Mouse (Mus musculus) cerebellum, adult 2 months (tissue): ENCODE results near the gene Olfr593. TPM values are rescaled to one million over a fixed set of nuclear protein-coding genes. Genes with fewer than 3 reads are reported as not detected.
"Not testable (repeated sequence)": the region's sequence is repeated elsewhere in the genome, so short reads cannot be mapped to it uniquely, and the experiment has no call there.

ENCODE experiments used
- DNase-seq, 2 experiments: peaks; one replicate each; pipeline ENCODE4 v3.0.0; 2021
- H3K27ac ChIP-seq: fragments of 200-500 bp; 2 replicates; pipeline ENCODE4 v1.5.1; 2012; ENCODE audit warnings: low read length, control low read depth, inconsistent platforms; ENCODE audit not compliant: insufficient read depth
- H3K27me3 ChIP-seq: fragments of 200-500 bp; 2 replicates; pipeline ENCODE4 v1.6.1; 2012; ENCODE audit warnings: inconsistent platforms, mild to moderate bottlenecking, low read length, moderate library complexity; ENCODE audit not compliant: control insufficient read depth, insufficient read depth
- H3K4me1 ChIP-seq: fragments of 200-500 bp; 2 replicates; pipeline ENCODE4 v1.6.1; 2011; ENCODE audit warnings: low read length; ENCODE audit not compliant: control insufficient read depth, insufficient read depth
- H3K4me3 ChIP-seq: fragments of 200-500 bp; replicated peaks from 2 replicates; pipeline ENCODE3; 2011; ENCODE audit warnings: mild to moderate bottlenecking, low read depth, low read length, control low read depth; ENCODE audit not compliant: insufficient read depth
- CTCF ChIP-seq: fragments of 200-500 bp; IDR thresholded peaks from 2 replicates; pipeline ENCODE4 v1.5.1; 2011; ENCODE audit warnings: low read depth, mild to moderate bottlenecking, control low read depth, low read length, moderate library complexity, borderline replicate concordance; ENCODE audit not compliant: insufficient read depth
- POLR2A ChIP-seq: fragments of 200-500 bp; IDR thresholded peaks from 2 replicates; pipeline ENCODE4 v1.6.1; 2011; ENCODE audit warnings: low read length, control low read depth, borderline replicate concordance; ENCODE audit not compliant: insufficient read depth
- WGBS: fragments of 180-500 bp; shearing (Covaris S2); methylation state at CpG from one replicate; pipeline ENCODE4 v1.1.7; 2018; 5-methylcytosine and 5-hydroxymethylcytosine counted together
- polyA plus RNA-seq: library from polyadenylated mRNA; depleted of rRNA; stranded (reverse); fragments of >200 nt; gene quantifications from 2 replicates; pipeline ENCODE4 v1.2.3, GENCODE M21; 2012; rRNA removed

The Olfr593 gene
- not detected in 2 replicates for polyA plus RNA-seq

DNA sequence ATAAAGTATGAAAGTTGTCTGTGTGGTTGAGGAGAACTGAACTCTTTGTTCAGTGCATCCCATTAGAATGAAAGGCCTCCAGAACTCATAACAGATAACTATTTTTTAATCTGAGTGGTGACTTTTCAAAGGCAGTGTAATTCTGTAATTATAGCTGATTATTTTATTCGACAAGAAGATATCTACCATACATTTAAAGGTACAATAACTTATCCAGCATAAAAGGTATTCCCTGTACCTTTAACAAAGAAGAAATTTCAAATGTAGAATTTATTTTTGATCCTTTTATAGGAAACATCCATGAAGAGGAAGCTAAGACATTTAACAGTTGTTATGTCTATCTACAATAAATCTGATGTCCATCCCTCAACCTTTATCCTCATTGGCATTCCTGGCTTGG is at the start of gene Olfr593:
Gene Olfr593 (plus strand): TSS at position 301 of the 400 bp plus-strand sequence.
- Histone ChIP-seq H3K4me1 (no peaks in the 10 kb centered on the region), H3K4me3 (no peak within 1 kb of the TSS), H3K27me3 (no peaks in the 10 kb centered on the region), H3K27ac (no peak within 1 kb of the TSS)
- no peak for TF ChIP-seq POLR2A
- no peak for TF ChIP-seq CTCF
- 63% methylated on average over 1 of the region's 1 CpGs for WGBS
- DNase-seq, result no peak

DNA sequence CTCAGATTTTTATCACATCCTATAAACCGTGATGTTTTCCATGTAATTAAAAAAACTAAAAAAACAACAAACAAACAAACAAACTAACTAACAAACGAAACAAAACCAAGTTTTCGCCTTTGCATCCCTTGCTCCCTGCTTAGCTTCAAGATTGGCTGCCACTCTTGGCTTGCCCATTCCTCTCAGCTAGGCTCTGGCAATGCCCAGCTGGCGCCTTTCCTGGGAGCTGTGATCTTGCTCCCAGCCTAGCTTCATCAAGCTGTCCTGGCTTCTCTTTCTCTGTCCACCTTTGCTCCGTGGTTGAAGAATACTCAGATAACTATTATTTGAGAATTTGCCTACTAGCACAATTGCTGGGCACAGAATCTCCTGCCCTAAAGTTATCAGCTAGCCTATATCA is 42.0 kb upstream of the Olfr593 start:
- 35% methylated on average over 5 of the region's 5 CpGs for WGBS
- Histone ChIP-seq H3K27ac (no peak overlapping the region), H3K27me3 (no peaks in the 10 kb centered on the region), H3K4me1 (no peaks in the 10 kb centered on the region), H3K4me3 (no peak overlapping the region)
- no peak for TF ChIP-seq CTCF
- TF ChIP-seq POLR2A, result no peak
- no peak for DNase-seq

DNA sequence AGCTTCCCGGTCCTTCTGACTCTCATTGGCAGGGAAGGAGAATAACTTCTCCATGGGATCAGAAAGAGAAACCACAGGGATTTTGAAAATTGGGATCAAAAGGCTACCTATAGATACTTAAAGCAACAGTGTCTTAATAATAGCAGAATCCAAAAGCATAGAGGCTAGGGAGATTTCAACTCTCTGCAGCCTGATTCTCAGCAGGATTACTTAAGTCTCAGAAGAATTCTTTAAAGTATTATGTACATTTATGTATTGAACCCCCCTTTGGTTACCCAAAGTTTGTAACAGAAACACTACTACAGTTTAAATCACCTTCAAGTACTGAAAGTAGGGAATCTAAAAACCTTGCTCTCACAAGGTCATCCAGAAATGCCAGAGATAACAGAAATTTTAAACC is 33.4 kb upstream of the Olfr593 start, which contains the start of gene Olfr591:
Gene Olfr591 (minus strand): TSS at position 101 of the 400 bp plus-strand sequence.
- Histone ChIP-seq H3K27ac (no peak within 1 kb of the TSS), H3K27me3 (no peaks in the 10 kb centered on the region), H3K4me3 (no peak within 1 kb of the TSS), H3K4me1 (no peaks in the 10 kb centered on the region)
- no peak for DNase-seq
- 72% methylated on average over 1 of the region's 1 CpGs for WGBS
- TF ChIP-seq CTCF (no peak), POLR2A (no peak)

DNA sequence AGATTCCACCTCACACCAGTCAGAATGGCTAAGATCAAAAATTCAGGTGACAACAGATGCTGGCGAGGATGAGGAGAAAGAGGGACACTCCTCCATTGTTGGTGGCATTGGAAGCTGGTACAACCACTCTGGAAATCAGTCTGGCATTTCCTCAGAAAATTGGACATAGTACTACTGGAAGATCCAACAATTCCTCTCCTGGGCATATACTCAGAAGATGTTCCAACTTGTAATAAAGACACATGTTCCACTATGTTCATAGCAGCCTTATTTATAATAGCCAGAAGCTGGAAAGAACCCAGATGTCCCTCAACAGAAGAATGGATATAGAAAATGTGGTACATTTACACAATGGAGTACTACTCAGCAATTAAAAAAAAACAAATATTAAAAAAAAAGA is 27.2 kb upstream of the Olfr593 start, which contains the start of gene Olfr592:
Gene Olfr592 (plus strand): TSS at position 301 of the 400 bp plus-strand sequence.
- DNase-seq, H3K4me3 ChIP-seq, H3K27ac ChIP-seq, H3K4me1 ChIP-seq, H3K27me3 ChIP-seq: not testable (repeated sequence)
- 63% methylated on average over 1 of the region's 1 CpGs for WGBS

DNA sequence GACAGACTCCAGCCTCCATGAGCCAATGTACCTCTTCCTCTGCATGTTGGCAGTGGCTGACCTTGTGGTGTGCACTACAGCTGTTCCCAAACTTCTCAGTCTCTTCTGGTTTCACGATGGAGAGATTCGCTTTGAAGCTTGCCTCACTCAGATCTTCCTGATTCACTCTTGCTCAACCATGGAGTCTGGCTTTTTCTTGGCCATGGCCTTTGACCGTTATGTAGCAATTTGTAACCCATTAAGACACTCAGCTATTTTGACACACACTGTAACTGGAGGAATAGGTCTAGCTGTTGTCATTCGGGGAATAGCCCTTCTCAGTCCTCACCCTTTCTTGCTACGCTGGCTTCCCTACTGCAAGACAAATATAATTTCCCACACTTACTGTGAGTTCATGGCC is 388 bp downstream of the Olfr593 start:
- not testable (repeated sequence) for H3K4me3 ChIP-seq, DNase-seq, H3K4me1 ChIP-seq, H3K27ac ChIP-seq, H3K27me3 ChIP-seq
- WGBS, result 86% methylated on average over 5 of the region's 5 CpGs

DNA sequence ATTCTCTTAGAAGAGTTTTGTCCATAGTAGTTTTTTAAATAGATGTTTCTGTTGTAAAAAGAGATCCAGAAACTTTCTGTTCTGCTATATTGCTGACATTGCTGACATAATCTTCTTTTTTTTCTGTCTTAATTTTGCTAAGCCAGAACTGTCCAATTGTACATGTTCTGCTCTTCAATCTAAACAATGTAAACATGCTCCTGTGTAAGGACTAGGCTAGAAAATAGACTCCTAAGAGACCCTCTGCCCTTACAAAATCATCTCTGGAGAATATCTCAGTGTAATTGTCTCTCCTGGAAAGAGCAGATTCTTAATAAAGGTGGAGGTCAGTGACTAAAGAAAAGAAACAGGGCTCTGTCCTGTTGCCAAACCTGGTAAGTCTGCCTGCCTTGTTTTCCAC is 5.0 kb downstream of the Olfr593 start, which contains the start of gene Olfr594:
Gene Olfr594 (plus strand): TSS at position 301 of the 400 bp plus-strand sequence.
- Histone ChIP-seq H3K4me1 (no peaks in the 10 kb centered on the region), H3K27ac (no peak within 1 kb of the TSS), H3K4me3 (no peak within 1 kb of the TSS), H3K27me3 (no peaks in the 10 kb centered on the region)
- TF ChIP-seq POLR2A (no peak), CTCF (no peak)
- DNase-seq, result no peak

DNA sequence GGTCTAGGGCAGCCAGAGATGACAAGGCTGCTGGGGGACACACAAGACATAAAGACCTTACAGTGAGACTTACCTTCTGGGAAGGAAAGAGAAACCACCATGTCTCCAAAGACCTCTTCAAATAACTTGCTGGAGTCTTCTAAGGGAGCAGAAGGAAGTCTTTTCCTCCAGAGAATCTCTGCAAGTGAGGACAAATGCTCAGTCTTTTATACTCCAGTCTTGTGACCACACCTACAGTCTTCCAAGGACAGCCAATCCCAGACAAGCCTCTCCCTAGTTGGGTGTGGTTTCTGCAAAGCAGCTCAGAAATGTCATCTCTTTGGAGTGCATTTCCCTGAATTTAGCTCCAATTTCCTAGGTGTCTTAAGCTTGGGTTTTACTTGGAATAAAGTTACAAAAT is 40.7 kb downstream of the Olfr593 start, which contains the start of gene Usp17ld:
Gene Usp17ld (minus strand): TSS at position 101 of the 400 bp plus-strand sequence.
- not testable (repeated sequence) for H3K4me1 ChIP-seq, H3K27ac ChIP-seq, DNase-seq, H3K27me3 ChIP-seq, H3K4me3 ChIP-seq

Other genes with a start within 250 kb of the Olfr593 start
- not detected in 2 replicates for gene Olfr576, start 249.2 kb upstream of the Olfr593 start, polyA plus RNA-seq
- not detected in 2 replicates for gene Olfr577, start 235.9 kb upstream of the Olfr593 start, polyA plus RNA-seq
- not detected in 2 replicates for gene Olfr578, start 222.5 kb upstream of the Olfr593 start, polyA plus RNA-seq
- not detected in 2 replicates for gene Olfr582, start 173.8 kb upstream of the Olfr593 start, polyA plus RNA-seq
- not detected in 2 replicates for gene Olfr583, start 160.6 kb upstream of the Olfr593 start, polyA plus RNA-seq
- gene Olfr584, start 130.0 kb upstream of the Olfr593 start, polyA plus RNA-seq, result not detected in 2 replicates
- not detected in 2 replicates for gene Olfr585, start 114.1 kb upstream of the Olfr593 start, polyA plus RNA-seq
- gene Olfr586, start 86.2 kb upstream of the Olfr593 start, polyA plus RNA-seq, result not detected in 2 replicates
- gene Olfr588-ps1, start 71.0 kb upstream of the Olfr593 start, polyA plus RNA-seq, result not detected in 2 replicates
- gene Olfr589, start 55.5 kb upstream of the Olfr593 start, polyA plus RNA-seq, result not detected in 2 replicates
- gene Olfr591, start 33.5 kb upstream of the Olfr593 start, polyA plus RNA-seq, result not detected in 2 replicates
- gene Olfr592, start 27.1 kb upstream of the Olfr593 start, polyA plus RNA-seq, result not detected in 2 replicates
- gene Olfr594, start 5.1 kb downstream of the Olfr593 start, polyA plus RNA-seq, result not detected in 2 replicates
- gene Usp17ld, start 40.6 kb downstream of the Olfr593 start, polyA plus RNA-seq, result not detected in 2 replicates
- gene Olfr596, start 93.8 kb downstream of the Olfr593 start, polyA plus RNA-seq, result not detected in 2 replicates
- not detected in 2 replicates for gene Olfr597, start 104.5 kb downstream of the Olfr593 start, polyA plus RNA-seq
- gene Olfr598, start 111.7 kb downstream of the Olfr593 start, polyA plus RNA-seq, result not detected in 2 replicates
- gene Olfr599, start 124.1 kb downstream of the Olfr593 start, polyA plus RNA-seq, result not detected in 2 replicates
- not detected in 2 replicates for gene Olfr600, start 137.8 kb downstream of the Olfr593 start, polyA plus RNA-seq
- not detected in 2 replicates for gene Olfr601, start 150.8 kb downstream of the Olfr593 start, polyA plus RNA-seq
- gene Olfr603, start 174.3 kb downstream of the Olfr593 start, polyA plus RNA-seq, result not detected in 2 replicates
- gene Usp17lc, start 203.2 kb downstream of the Olfr593 start, polyA plus RNA-seq, result not detected in 2 replicates
- not detected in 2 replicates for gene Olfr605, start 233.6 kb downstream of the Olfr593 start, polyA plus RNA-seq
- not detected in 2 replicates for gene Olfr606, start 237.2 kb downstream of the Olfr593 start, polyA plus RNA-seq